Mouse (Mus musculus) forebrain, embryonic 11.5 days (tissue): ENCODE measurements around the gene Sdk2. TPM values are rescaled to one million over a fixed set of nuclear protein-coding genes. Genes with fewer than 3 reads are reported as not detected.
A peak's percentile ranks its signal among the peaks of the same experiment; 100 is the strongest.

Experiments
- ATAC-seq: fragments of 200-750 bp; cut with Nextera tagmentation; replicated peaks from 2 replicates; pipeline ENCODE4 v1.8.0; 2017; ENCODE audit warnings: moderate TSS enrichment; ENCODE audit not compliant: low FRiP score
- DNase-seq: peaks from one replicate; pipeline ENCODE4 v3.0.0-alpha.2; 2017; ENCODE audit warnings: low spot score
- H3K27ac ChIP-seq: fragments of 300-500 bp; sonication (generic); 2 replicates; pipeline ENCODE4 v1.5.1; 2014; ENCODE audit warnings: low read depth, low read length
- H3K27me3 ChIP-seq: fragments of 300-500 bp; sonication (generic); 2 replicates; pipeline ENCODE4 v1.6.1; 2014; ENCODE audit warnings: mild to moderate bottlenecking, low read length, mixed read lengths; ENCODE audit not compliant: control insufficient read depth, insufficient read depth
- H3K36me3 ChIP-seq: fragments of 300-500 bp; sonication (generic); 2 replicates; pipeline ENCODE4 v1.6.1; 2014; ENCODE audit warnings: mild to moderate bottlenecking, low read length, moderate library complexity, mixed read lengths; ENCODE audit not compliant: control insufficient read depth, insufficient read depth
- H3K4me1 ChIP-seq: fragments of 300-500 bp; sonication (generic); replicated peaks from 2 replicates; pipeline ENCODE4 v1.6.1; 2014; ENCODE audit warnings: low read length, mixed read lengths; ENCODE audit not compliant: control insufficient read depth, insufficient read depth
- H3K4me2 ChIP-seq: fragments of 300-500 bp; sonication (generic); 2 replicates; pipeline ENCODE4 v1.6.1; 2014; ENCODE audit warnings: low read depth, mild to moderate bottlenecking, low read length, moderate library complexity, mixed read lengths; ENCODE audit not compliant: severe bottlenecking
- H3K4me3 ChIP-seq: fragments of 300-500 bp; sonication (generic); 2 replicates; pipeline ENCODE4 v1.5.1; 2014; ENCODE audit warnings: low read depth, low read length
- H3K9ac ChIP-seq: fragments of 300-500 bp; sonication (generic); 2 replicates; pipeline ENCODE4 v1.6.1; 2014; ENCODE audit warnings: low read length
- H3K9me3 ChIP-seq: fragments of 300-500 bp; sonication (generic); 2 replicates; pipeline ENCODE4 v1.6.1; 2016; ENCODE audit warnings: low read length, mixed read lengths; ENCODE audit not compliant: control insufficient read depth
- WGBS: fragments of 180-500 bp; shearing (Covaris S2); extraction: QIAGEN DNeasy Blood & Tissue Kit; methylation state at CpG from one replicate; pipeline ENCODE4 v1.1.7; 2014; 5-methylcytosine and 5-hydroxymethylcytosine counted together
- polyA plus RNA-seq: library from polyadenylated mRNA; unstranded; fragments of >200 nt; fragmentation: Nextera tagmentation; extraction: Ambion mirVana; gene quantifications from 2 replicates; pipeline ENCODE4 v1.2.1, GENCODE M21; 2014

The Sdk2 gene
- polyA plus RNA-seq, 1 experiment from 2014 or later: 1.5 TPM

DNA sequence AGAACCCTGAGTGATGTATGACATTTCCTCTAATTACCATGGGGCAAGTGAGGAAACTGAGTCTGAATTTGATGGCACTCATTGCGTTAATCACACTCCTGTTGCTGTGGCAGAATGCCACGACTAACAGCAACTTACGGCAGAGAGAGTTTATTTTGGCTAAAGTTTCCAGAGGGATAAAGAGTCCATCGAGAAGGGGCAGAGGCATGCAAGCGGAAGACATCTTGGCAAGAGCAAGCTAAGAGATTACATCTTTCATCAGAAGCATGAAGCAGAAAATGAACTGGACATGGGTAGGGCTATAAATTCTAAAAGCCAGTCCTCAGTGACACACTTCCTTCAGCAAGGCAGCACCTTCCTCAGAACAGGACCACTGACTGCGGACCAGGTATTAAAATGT is 85.8 kb downstream of the Sdk2 start:
- WGBS: 87% methylated on average over 6 of the region's 6 CpGs

DNA sequence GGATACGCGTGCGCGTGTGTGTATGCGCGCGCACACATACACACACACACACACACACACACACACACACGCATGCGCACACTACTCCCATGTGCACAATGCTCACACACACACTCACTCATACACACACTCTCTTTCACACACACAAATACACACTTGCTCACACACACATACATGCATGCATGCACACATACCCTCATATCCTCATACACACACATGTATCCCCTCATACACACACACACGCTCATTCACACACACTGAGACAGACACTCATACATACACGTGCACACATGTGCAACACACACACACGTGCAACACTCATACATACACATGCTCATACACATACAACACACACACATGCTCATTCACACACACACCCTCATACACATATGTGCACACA is 88.5 kb downstream of the Sdk2 start:
- 99% methylated on average over 12 of the region's 12 CpGs for WGBS
- Histone ChIP-seq H3K4me2 (no peak overlapping the region), H3K9ac (no peak overlapping the region), H3K9me3 (no peaks in the 10 kb centered on the region), H3K36me3 (no peaks in the 10 kb centered on the region), H3K4me3 (no peak overlapping the region), H3K27ac (no peak overlapping the region), H3K27me3 (no peaks in the 10 kb centered on the region), H3K4me1 (peaks cover 18% of the 10 kb centered on the region)
- DNase-seq (no peak), ATAC-seq (no peak)

More for the DNA sequence above, 85.8 kb downstream of the Sdk2 start:
- Histone ChIP-seq H3K27ac (0 out of 2 replicates have a peak overlapping the region, but pooled peaks have one; percentile 37), H3K36me3 (no peaks in the 10 kb centered on the region), H3K27me3 (no peaks in the 10 kb centered on the region), H3K4me3 (no peak overlapping the region), H3K9me3 (no peaks in the 10 kb centered on the region), H3K4me1 (peaks cover 15% of the 10 kb centered on the region), H3K9ac (no peak overlapping the region), H3K4me2 (no peak overlapping the region)
- DNase-seq (no peak), ATAC-seq (no peak)

DNA sequence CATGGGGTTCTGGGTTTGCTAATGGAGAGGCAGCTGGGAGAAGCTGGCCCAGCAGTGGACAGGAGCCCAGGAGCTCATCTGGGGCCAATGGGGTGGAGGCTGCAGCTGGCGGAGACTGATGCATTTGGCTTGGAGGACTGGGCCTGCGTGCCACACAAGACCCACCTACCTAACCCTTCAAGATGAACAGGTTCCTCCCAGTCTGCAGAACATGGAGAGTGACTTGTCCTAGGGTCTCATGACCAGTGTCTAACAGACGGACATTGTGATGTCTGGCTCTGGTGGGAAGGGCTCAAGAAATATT is 91.2 kb downstream of the Sdk2 start:
- WGBS: 44% methylated on average over 3 of the region's 3 CpGs
- H3K27ac ChIP-seq: no peak overlapping the region
- DNase-seq: no peak
- H3K4me3 ChIP-seq: no peak overlapping the region
- H3K9ac ChIP-seq: no peak overlapping the region
- no peaks in the 10 kb centered on the region for H3K27me3 ChIP-seq
- H3K4me1 ChIP-seq: peaks cover 7% of the 10 kb centered on the region; the same call in 1 of the 2 replicates
- no peak overlapping the region for H3K4me2 ChIP-seq
- H3K9me3 ChIP-seq: no peaks in the 10 kb centered on the region
- ATAC-seq: no peak
- no peaks in the 10 kb centered on the region for H3K36me3 ChIP-seq

DNA sequence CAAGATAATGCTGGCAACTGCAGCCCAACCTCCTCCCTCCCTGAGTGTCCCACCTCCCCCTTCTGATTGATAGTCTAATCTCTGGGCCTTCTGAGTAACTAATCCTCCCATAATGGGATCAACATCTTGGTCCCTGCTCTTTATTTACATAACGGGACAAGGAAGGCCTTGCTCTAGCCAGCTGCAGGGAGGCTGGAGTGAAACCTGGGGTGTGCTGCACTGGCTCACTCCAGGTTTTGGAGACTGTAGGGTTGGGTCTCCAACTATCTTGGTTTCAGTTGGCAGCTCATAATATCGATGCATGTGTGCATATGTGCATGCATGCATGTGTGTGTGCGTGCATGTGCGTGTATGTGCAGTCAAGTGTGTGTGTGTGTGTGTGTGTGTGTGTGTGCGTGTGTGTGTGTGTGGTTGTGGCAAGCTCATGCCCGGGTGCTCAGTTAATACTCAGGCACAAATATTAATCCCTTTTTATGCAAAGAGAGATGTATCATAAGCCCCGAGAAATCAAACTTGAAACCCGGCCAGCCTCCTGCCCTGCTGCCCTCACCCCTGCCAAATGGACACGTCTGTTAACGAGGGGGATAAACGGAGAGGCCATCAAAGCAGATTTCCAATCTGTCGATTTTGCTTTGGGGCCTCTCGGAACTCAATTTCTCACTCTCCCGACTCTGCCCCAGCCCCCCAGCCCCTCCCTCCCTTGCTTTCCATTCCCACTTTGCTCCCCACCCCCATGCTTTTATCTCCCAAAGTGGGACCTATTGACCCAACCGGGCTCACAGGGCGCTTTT is 91.8 kb downstream of the Sdk2 start:
- no peak overlapping the region for H3K27ac ChIP-seq

DNA sequence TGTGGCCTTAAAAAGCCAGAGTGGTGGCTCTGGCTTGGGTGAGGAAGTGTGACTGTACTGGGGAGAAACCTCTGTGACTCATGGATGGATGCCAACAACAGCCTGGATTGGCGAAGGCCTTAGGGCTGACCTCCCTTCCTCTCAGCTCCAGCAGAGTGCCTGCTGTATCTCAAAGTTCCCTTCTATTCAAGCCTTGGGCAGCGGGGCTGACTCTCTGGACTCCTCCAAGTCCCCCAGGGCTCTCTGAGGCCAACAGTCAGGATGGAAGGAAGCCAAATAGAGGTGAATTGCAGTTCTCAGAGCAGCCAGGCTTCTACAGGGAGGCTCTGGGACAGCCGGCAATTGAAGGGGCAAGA is 94.4 kb downstream of the Sdk2 start:
- 91% methylated on average over 3 of the region's 3 CpGs for WGBS

More for the DNA sequence above, 91.8 kb downstream of the Sdk2 start:
- no peak overlapping the region; the same call in 1 of the 2 replicates for H3K9ac ChIP-seq
- 19% methylated on average over 16 of the region's 16 CpGs for WGBS
- H3K4me3 ChIP-seq: no peak overlapping the region
- H3K4me2 ChIP-seq: no peak overlapping the region
- no peak; the same call in 1 of the 2 replicates for ATAC-seq
- H3K27me3 ChIP-seq: no peaks in the 10 kb centered on the region
- peaks cover 7% of the 10 kb centered on the region; the same call in 1 of the 2 replicates for H3K4me1 ChIP-seq
- H3K36me3 ChIP-seq: no peaks in the 10 kb centered on the region
- DNase-seq: no peak
- no peaks in the 10 kb centered on the region for H3K9me3 ChIP-seq

DNA sequence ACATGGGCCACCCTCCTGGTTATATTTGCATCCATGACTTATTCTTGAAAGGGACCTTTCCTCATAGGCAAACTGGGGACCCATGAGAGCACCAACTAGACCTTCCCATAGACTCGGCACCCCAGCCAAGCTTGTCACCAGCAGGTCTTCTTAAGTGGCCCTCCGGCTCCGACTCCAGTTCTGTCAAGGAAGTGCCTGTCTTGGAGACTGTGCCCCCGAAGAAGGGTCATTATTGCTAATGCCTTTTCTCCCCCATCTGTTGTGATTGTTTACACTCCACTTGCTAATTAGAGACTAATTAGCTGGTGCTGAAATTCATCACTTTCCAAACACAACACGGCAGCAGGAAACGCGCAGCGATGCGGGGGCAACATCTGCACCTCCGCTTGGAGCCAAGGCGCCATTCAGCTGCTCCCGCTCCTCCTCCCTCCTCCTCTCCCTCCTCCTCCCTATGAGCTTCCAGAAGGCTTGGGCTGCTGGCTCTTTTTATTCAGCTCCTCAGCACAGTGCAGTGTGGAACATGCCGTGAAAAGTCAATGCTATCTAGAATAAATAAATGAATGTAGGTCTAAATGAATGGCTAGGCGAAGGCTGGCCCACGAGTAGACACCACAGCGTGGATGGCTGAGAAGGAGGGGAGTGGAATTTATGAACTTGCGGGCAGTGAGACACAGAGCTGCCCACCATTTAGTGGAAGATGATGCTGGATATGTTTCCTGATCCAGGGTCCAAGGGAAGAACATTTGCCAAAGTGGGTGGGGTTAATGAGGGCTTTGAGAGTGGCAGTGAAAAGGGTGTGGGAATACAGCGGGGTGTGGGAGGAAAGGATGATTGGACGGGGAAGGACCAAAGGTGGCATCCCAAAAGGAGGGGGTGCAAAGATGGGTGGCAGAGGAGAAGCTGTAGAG is 95.0 kb downstream of the Sdk2 start:
- H3K9ac ChIP-seq: no peak overlapping the region
- no peak overlapping the region for H3K4me3 ChIP-seq
- peak; percentile 61 for DNase-seq
- 84% methylated on average over 19 of the region's 19 CpGs for WGBS
- H3K27ac ChIP-seq: no peak overlapping the region
- H3K27me3 ChIP-seq: no peaks in the 10 kb centered on the region
- 0 out of 2 replicates have a peak, but pooled peaks have one; percentile 46 for ATAC-seq
- H3K4me1 ChIP-seq: peaks cover 7% of the 10 kb centered on the region; the same call in 1 of the 2 replicates
- no peaks in the 10 kb centered on the region for H3K36me3 ChIP-seq
- no peak overlapping the region for H3K4me2 ChIP-seq
- peaks cover 9% of the 10 kb centered on the region for H3K9me3 ChIP-seq

More for the DNA sequence above, 94.4 kb downstream of the Sdk2 start:
- no peaks in the 10 kb centered on the region for H3K27me3 ChIP-seq
- no peak overlapping the region for H3K9ac ChIP-seq
- peaks cover 7% of the 10 kb centered on the region; the same call in 1 of the 2 replicates for H3K4me1 ChIP-seq
- no peak overlapping the region for H3K27ac ChIP-seq
- no peak overlapping the region for H3K4me3 ChIP-seq
- no peak for DNase-seq
- peaks cover 4% of the 10 kb centered on the region for H3K9me3 ChIP-seq
- no peak for ATAC-seq
- H3K36me3 ChIP-seq: no peaks in the 10 kb centered on the region
- no peak overlapping the region for H3K4me2 ChIP-seq

DNA sequence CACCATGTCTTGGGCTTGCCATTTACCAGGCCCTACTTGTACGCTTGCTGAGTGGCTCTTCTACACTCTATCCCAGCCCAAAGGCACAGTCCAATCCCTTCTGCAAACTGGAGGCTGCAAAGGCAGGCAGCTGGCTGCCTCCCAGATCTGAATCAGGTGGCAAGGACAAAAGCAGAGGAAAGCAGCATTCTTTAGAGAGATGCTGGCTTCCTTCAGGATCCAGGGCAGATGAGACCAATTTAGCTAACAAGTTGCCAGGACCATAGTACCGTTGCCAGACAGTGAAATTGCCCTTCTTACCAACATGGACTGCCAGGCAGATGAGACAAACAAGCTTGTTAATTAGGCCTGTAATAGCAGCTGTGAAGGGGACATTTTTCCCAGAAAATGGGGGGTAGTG is 96.8 kb downstream of the Sdk2 start:
- Histone ChIP-seq H3K4me2 (no peak overlapping the region), H3K27ac (no peak overlapping the region), H3K4me3 (no peak overlapping the region), H3K36me3 (no peaks in the 10 kb centered on the region), H3K27me3 (no peaks in the 10 kb centered on the region), H3K9ac (no peak overlapping the region), H3K4me1 (peaks cover 3% of the 10 kb centered on the region; the same call in 1 of the 2 replicates), H3K9me3 (peaks cover 17% of the 10 kb centered on the region)
- no peak for ATAC-seq
- DNase-seq: no peak
- whole genome bisulfite sequencing: 72% methylated on average over 2 of the region's 2 CpGs

DNA sequence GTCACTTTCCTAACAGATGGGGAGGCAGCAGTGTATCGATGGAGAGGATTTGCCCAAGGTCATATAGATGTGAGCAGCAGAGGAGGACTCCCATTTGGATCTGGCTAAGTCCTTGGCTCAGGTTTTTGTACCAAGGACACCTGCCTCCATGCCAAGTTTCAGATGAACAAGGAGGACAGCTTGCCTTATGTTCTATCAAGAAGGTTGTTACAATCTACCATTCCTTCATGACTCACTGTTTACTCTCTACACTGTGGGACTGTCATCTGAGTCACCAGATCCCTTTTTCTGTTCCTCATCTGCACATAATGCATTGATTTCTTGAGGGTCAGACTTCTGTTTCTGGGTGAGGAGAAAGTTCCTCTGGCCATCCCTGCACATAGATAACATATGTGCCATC is 101.6 kb downstream of the Sdk2 start:
- Histone ChIP-seq H3K27me3 (no peaks in the 10 kb centered on the region), H3K9ac (no peak overlapping the region)
- 88% methylated on average over 1 of the region's 1 CpGs for WGBS

More for the DNA sequence above, 101.6 kb downstream of the Sdk2 start:
- H3K27ac ChIP-seq: no peak overlapping the region
- peaks cover 17% of the 10 kb centered on the region for H3K9me3 ChIP-seq
- no peaks in the 10 kb centered on the region for H3K36me3 ChIP-seq
- H3K4me2 ChIP-seq: no peak overlapping the region
- no peak overlapping the region for H3K4me3 ChIP-seq
- DNase-seq: no peak
- ATAC-seq: no peak
- H3K4me1 ChIP-seq: no peaks in the 10 kb centered on the region
